Mouse (Mus musculus): ENCODE data around the gene Tsc22d1.

Gene Tsc22d1

DNA sequence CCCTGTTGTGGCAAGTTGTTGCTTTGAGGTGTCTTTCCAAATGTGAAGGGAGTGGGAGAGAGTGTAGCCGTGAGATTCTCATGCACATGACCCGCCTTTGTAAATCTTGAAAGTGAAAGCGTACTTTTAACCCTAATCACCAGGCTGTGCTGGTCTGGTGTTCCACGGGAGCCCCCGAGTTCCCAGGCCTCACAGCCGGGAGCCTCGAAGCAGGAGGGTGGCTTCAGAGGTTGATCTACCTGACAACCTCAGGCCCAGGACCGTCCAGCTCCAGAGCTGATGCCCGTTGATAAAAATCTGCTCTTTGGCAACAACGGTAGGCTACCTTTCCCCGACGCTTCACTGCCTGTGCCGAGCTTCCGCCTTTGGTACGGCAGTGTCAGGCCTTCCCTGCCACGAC lies 72.8 kb downstream of the Tsc22d1 start:
- no peak for DNase-seq (ENCODE audit: low read depth)

DNA sequence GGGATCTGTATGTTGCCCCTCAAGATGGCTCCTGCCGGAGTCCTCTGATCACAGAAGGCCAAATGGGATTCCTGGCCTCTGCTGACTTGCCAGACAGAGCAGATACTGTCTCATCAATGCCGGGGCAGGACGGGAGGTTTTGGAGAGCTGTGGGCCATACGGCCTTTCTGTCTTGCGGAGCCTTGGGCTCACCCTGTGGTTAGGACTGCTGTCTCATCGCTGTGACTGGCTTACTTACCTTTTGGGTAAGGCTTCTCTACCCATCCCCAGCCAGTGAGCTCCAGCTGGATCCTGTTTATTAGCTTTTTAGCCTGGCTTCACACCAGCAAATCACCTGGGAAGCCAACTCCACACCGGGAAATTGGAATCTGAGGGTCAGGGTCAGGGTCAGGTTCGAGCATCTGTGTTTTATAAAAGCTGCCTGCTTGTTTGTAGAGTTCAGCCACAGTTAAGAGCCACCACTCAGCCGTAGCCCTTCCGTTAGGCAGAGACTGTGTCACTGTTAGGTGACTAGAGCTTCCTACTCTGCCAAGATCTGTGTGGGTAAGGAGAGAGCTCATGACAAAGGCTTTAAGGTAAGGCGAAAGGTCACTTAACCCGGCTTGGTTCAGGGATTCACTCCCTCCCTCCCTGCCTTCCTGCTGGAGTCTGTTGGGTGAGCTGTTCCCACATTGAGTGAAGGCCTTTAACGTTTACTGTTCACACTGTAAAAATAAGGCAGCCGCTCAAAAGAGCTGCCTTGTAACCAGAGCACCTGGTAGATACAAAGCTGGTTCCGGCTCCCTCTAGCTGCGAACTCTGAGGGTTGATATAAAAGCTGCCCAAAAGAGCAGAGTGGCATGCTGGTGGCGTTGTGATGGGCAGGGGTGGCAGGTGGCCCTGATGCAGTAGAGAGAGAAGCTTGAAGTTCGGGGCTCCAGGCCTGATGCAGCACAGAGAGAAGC lies 73.6 kb downstream of the Tsc22d1 start:
- peak; percentile 25 for DNase-seq (ENCODE audit: low read depth)

DNA sequence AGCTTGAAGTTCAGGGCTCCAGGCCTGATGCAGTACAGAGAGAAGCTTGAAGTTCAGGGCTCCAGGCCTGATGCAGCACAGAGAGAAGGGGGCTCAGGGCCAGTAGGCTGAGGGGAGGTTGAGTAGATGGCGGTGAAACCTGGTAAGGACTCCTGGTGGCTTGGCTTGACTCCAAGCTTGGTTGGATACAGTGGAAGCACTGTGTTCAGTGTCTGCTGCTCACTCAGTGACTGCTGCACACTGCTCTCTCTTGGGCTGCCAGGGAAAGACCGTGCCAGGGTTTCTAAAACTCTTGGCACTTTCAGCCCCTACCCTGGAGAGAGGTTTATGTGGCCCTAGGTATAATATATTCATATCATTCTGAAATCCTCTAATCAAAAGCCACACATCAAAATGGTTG lies 74.4 kb downstream of the Tsc22d1 start:
- DNase-seq (ENCODE audit: low read depth): peak; percentile 32

DNA sequence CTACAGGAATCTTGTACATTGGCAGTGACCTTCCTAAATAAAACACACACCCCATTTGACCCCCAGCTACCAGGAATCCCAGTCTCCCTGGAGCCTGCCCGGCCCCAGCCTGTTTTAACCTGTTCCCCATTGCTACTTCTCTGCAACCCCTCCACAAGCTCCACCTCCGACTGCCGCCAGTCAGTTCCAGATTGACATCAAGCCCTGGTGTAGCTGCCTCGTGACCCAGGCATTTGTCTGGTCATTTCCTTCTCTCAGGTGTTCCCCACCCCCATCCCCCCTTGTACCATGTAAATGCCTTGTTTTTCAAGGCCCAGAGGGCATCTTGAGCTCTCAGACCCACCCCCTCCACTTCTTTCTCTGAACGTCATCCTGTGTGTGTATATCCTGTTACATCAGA lies 80.3 kb downstream of the Tsc22d1 start:
- no peak for DNase-seq (ENCODE audit: low read depth)

DNA sequence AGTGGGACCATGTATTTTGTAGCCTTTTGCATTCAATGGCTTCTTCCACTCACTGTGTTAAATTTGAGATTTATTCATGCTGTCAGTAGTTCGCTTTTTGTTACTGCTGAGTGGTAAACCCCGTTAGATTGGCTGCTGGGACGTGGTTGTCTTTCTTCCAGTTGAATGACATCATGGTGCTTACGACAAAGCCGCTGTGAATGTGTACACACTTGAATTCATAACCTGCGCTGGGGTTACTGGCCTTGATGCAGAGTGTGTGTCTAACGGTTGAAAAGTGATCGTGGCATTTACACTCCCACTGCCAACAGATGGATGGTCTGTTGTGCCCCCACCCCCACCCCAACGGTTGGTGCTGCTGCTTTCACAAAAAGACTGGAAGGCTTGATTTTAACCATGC lies 82.4 kb downstream of the Tsc22d1 start:
- DNase-seq (ENCODE audit: low read depth): no peak

DNA sequence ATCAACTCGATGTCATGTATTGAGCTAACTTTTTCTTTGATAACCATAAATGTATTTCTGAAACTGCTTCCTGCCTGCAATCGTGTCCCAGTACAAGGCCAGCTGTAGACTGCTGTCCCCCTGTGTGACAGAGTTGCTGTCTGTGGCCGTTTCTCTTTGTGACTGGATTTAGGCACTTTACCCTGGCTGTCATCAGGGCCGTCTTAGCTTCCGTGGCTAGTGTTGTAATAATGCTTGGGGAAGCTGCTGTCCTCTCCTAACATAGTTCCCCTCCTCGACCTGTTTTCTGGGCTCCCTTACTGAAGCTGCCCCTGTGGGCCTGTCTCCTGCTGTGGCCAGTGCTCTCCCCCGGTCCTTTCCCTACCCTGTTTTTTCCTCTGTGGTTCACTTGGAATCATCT lies 83.4 kb downstream of the Tsc22d1 start:
- no peak for DNase-seq (ENCODE audit: low read depth)

DNA sequence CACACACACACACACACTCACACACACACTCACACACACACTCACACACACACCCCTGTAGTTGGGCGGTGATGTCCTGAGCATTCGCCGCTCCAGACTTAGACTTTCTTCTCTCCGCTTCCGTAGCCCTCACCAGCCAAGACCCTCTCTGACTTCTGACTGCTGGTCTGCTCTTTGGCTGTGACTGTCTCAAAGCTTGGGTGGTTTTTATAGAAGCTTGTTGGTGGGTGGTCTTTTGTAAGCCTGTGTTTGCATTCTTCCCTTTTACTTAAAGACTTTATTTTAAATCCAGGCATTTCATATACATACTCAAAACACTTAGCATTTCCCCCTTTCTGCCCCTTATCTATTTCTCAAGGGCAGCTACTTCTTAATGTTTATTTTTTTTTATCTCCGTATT lies 84.7 kb downstream of the Tsc22d1 start:
- DNase-seq (ENCODE audit: low read depth): no peak

DNA sequence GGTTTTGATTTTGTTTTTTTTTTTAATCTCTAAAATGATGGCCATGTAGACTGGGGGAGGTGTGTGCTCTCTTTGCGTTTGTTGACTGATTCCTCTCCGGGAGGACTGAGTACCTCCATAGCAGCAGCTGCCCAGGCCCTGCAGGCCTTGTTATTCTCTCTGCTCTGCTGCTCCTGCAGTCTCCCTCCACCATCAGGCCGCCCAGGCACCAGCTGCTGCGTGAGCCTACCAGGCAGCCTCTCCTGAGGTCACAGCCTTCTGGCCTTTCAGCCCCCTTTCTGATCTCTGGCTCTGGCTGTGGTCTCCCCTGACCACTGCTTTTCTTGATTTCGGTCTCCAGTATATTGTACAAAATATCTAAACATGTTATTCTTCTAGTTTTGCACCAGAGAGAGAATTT lies 85.3 kb downstream of the Tsc22d1 start:
- no peak for DNase-seq (ENCODE audit: low read depth)

DNA sequence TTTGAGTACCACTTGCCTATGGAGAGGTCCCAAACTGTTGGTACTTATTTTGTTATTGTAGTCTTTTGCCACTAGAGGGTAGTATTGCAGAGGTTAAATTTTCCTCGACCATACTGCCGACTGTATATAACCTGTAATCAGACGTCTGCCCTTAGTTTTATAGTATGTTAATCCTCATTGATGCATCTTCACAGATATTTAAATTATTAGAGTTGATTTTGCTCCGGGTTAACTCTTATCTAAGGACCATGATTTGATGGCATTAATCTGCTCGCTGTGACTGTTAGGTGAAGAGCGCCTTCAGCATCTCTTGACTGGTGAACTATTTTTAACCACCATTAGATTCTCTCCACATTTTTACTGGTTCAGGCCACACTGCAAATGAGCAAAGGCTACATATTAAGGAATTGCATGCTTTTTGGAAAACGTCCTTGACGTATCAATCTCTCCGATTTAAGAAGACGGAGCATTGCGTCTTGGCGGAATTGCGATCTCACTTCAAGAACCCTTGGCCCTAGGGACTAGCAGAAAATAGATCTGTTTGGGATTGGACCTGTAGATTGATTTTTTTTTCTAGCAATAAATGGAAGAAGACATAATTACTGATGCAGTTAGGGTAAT lies 88.6 kb downstream of the Tsc22d1 start:
- DNase-seq (ENCODE audit: low read depth): peak; percentile 81

DNA sequence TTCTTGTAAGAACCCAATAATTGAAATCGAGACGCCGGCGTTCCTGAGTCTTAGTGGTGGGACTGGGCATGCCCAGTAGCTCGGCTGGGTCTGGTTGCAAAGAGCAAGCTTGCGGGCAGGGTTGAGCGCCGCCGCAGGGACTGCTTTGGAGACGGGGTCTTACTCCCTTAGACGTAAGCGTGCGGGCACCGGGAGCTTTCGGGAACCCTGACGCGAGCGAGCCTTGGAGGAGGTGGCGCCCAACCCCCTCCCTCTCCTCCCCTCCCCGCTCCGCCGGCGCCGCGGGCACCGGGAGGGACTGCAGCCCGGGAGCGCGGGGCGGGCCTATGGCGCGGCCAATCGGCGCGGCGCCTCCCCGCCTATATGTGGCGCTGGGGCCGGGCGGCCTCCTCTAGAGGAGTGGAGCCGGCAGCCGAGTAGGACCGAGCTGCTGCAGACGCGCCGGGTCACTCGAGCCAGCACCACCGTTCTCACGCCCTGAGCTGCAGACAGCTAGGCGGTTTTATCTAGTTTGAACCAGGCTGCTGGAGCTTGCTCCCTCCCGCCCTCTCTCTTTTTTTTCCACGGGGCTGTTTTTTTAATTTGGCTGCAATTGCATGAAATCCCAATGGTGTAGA lies 89.5 kb downstream of the Tsc22d1 start:
- peak; percentile 95 for DNase-seq (ENCODE audit: low read depth)

DNA sequence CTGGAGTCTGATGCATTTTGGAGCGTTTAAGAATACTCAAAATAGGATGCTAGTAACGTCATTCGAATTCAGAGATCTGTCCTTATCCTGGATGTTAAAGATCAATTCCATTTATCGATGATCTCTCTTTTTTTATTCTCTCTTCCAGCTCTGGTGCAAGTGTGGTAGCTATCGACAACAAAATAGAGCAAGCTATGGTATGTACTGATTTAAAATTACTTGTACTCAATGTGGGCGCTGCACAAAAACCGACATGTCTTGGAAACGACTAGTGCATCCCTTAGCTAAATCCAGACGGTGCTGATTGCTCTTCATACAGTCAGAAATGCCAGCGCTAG lies 90.3 kb downstream of the Tsc22d1 start:
- no peak for DNase-seq (ENCODE audit: low read depth)

DNA sequence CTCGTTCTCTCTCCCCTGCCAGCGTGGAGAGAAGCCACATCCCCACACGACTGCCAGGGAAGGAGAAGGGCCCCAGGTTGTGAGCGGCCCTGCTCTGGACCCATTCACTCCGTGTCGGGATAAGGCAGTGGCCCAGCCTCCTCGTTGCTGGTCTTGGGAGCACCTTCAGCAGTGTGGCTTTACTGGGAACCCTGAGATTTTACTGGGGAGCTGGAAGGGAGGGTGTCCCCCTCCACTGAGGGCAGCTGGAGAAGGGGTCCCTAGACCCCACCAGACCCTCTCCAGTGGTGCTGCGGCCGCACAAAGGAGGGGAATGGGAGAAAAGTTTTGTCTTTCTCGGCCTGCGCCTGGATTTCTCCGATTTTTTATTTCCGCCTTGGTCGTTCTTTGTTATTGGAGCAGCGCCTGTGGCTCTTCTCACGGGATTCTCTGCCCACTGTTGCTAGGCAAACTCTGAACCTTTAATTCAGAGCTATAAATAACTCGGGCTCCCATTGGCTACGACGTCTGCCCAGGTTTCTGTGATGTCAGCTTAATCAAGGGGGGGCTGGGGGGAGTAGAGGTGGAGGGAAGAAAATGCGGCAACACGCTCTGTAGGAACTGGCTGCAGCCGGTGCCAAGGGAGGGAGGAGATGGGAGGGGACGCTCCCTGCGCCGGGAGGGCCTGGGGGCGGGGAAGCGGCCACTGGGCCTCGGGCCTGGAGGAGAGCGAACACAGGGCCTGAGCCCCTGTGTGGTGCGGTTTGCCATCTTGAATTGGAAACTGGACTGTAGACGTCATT lies 90.9 kb downstream of the Tsc22d1 start:
- DNase-seq (ENCODE audit: low read depth): peak; percentile 95

DNA sequence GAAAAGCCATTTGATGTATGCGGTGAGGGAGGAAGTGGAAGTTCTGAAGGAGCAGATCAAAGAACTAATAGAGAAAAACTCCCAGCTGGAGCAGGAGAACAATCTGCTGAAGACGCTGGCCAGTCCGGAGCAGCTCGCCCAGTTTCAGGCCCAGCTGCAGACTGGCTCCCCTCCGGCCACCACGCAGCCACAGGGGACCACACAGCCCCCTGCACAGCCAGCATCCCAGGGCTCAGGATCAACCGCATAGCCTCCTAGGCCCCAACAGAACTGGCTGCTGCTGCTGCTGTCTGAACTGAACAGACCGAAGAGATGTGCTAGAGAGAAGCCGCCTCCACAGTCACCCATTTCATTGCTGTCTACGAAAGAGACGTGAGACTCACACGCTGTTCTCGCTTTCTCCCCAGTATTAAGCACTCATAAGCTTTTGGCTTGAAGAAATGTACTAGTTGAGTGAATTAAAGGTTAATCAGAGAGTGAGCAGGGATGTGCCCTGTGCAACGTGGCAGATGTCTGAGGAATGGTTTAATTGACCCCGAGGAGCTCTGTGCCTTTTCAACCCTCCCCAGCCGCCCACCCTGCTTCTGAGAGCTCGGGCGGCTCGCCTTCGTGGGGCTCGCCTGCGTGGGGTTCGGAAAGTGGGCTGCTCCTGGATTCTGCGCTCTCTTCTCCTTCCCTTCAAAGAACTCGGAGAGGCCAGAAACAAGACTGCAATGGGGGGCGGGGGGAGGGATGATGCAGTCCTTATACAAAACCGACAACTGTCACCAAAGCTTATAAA lies 91.9 kb downstream of the Tsc22d1 start:
- DNase-seq (ENCODE audit: low read depth): no peak

DNA sequence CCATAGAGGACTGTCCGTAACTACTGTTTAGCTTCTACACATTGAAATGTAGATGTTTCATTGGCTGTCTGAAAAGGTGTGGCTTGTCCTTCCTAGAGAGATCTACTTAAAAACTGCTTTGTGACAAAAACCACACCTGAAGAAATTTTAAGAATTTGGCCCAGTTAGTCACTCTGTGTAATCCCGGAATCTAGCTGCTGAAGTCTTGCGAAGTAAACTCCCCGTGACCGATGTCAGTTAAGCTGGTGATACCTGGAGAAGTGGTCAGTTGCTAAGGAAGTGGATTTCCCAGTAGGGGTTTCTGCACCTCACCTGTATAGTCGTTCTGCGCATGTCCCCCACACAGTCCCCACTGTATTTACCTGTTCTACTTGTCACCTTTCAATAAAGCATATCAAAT lies 92.6 kb downstream of the Tsc22d1 start:
- no peak for DNase-seq (ENCODE audit: low read depth)

DNA sequence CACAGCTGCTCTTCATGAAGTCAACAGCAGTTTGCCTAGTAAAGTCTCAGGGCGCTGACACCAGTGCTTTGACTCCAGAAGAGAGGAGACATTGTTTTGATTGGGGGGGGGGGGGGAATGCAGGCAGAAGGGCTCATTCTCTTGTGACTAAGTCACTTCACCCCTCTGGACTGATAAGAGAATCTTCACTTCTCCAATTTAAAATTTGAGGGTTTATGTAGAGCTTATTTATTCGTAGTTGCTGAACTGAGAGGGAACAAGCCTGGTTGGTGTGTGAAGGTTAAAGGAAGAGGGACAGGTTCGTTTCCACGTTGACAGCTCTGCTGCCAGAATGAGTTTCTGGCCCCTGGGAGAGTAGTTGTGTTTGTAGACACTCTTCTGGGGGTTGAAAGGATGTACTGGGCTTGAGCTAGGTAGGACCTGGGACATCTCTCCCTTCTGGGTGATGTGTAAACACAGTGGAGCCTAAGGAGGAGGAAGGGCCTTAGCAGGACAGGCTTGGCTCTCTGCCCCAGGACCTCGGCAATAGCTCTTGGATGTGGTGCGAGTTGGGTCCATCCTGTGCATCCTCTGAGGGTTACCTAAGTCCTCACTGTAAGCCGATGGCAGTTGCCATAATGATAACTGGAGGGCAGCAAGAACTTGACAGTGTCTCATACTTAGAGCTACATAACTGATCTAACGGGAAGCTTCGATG lies 93.2 kb downstream of the Tsc22d1 start:
- DNase-seq (ENCODE audit: low read depth): no peak

DNA sequence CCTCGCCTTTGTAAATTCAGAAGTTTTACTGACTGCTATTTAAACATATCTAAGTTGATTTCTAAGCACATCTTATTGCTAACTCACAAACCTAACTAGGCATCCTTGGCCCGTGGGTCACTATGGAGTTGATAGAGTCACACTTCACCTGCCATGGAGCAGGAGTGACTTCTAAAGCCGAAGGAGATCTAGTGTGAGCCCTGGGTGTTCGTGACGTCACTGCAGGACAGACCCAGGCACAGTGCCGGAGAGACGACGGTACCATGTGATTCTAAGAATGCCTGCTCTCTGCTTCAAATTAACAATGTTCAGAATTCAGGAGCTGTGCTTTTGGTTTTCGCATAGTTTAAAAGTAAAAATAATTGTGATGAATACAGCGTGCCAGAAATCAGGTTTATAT lies 93.9 kb downstream of the Tsc22d1 start:
- no peak for DNase-seq (ENCODE audit: low read depth)

DNA sequence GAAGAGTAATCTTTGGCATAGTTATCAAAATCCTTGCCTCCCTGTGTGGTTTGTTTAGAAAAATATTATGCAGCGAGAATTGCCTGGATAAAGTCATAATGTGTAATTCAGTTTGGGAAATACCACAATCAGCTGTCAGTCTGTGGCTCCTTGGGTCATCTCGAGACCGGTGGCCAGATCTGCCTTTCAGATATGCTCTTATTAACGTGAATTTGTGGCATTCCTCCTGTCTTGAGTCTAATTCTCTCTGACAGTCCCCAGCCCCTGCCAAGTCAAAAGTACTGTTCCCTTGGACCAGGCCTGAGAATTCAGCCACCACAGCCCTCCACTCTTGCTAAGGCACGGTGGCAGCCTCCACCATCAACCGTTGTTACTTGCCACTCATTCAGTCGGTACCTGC lies 97.2 kb downstream of the Tsc22d1 start:
- DNase-seq (ENCODE audit: low read depth): peak; percentile 43

DNA sequence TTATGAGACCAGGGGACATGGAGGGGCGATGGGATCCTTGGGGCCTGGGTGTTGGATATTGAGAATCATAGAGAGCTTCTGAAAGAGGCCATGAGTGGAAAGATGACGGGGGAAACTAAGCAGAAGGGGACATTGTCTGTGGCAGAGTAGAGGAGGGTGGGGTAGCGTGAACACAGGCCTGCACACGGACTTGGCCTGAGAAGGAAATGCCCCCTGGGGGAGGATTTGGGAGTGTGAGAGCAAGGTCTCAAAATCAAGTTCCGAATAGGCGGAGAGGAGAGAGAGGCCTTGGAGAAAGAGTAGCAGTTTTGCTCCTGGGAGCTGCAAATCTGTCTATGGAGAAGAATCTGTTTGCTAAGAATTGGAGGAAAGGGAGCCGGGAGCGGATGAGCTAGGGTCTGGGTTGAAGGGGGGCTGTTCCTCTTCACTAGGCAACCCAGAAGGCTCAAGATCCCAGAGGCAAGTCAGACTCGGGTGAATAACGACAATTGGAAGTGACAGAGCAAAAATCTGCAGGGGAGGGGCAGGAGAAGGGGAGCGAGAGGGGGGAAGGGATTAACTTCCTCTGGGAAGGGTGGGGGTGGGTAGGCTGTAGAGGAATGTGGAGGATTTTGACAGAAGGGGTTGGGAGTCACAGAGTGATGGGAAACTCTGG lies 98.8 kb downstream of the Tsc22d1 start:
- no peak for DNase-seq (ENCODE audit: low read depth)

DNA sequence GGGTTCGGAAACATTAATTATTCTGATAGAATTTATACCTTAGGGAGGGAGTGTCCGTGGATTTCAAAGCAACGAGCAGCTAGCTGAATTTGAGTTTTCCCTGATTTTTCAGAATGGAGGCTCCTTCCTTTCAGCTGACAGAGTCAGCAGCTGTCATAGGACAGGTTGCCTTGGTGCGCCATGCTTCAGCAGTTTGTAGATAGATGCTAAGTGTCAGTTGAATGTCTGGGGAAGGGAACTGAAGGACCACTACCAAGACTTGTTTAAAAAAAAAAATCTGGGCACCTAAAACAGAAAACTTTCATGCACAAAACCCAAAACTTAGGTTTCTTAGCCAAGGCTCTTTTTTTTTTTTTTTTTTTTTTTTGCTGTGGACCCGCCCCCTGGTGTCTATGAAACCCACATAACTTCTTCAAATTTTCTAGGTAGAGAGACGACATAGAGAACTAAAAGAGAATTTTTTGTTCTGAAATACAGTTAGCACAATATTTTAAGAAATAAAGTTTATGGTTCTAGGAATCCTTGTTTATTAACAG lies 99.4 kb downstream of the Tsc22d1 start:
- DNase-seq (ENCODE audit: low read depth): no peak

DNA sequence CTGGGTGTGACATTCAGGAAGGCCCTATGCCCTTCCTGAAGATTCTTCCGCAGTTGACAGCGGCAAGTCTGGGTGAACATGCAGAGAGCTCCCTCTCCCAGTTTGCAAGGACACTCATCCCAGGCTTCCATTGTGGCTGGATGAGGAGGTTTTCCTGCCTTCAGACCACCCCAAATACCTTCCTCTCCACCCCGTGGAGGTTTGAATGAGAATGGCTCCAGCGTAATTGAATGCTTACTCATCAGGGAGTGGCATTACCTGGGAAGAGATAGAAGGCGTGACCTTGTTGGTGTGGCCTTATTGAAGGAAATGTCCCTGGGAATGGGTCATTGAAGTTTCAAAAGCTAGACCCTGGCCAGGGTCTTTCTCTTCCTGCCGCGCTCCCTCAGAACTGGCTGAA lies 100.9 kb downstream of the Tsc22d1 start:
- DNase-seq (ENCODE audit: low read depth): no peak
